Mouse (Mus musculus) central nervous system, embryonic 11.5 days (tissue): ENCODE data around the gene Acp7. TPM values are rescaled to one million over a fixed set of nuclear protein-coding genes. Genes with fewer than 3 reads are reported as not detected.

Source experiments
- polyA plus RNA-seq: library from polyadenylated mRNA; depleted of rRNA; stranded (reverse); fragments of >200 nt; gene quantifications from 2 replicates; pipeline ENCODE4 v1.2.3, GENCODE M21; 2012; rRNA removed

Gene Acp7
- 0.05 TPM in 1 of 2 replicates, not detected in the other for polyA plus RNA-seq

DNA sequence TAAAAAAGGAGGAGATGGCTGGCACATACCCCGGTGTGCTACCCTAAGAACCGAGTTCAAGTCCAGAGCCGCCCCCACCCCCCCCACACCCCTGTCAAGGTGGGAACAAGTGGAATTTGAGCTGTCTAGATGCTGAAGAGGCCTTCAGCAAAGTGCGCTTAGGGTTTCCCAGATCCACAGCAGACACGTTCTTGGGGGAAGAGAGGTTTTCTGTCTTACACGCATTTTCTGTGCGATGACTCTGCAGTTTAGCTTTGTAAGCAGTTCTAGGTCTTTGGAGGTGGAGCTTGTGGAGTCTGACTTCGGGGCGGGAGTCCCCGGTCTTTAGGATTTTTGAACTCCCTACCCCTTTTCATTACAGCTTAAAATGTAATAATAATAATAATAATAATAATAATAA lies at the start of gene Acp7:
Gene Acp7 (minus strand): TSS at position 260 of the 400 bp plus-strand sequence.

DNA sequence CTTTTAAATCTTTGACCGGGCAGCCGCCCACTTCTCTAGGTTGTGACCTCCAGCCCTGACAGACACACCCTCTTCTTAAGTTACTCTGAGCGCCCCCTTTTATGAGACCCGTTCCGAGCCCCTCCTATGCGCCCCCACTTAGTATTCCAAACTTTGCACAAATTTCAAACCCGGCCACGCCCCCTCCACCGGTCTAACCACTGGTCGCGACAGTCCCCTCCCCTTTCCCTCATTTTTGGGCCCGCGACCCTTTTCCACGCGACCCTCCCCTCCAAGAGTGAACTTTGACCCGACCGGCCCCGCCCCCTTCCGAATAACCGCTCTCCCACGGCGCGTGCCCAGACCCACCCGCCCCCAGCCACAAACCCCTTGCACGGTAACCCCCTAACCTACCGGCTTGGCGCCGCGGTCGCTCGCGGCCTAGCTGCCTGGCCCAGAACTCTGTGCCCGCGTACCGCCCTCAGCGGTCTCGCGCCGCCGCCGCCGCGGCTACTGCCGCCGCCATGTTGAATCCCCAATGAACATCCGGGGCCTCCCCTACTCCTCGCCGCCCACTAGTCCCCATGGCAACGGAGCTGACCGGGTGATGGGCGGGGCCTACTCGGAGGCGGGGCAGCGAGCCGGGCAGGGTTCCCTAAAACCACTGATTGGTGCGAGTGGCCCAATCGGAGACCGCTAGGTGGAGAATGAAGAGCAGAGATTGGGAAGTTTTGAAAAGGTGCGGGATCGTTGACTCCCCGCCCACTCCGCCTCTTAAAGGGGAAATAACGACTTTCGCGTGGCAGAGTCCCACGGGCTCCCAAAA lies 33.3 kb downstream of the Acp7 start, which contains the start of the genes Samd4b and Pak4:
Gene Samd4b (minus strand): TSS at position 503 of the 805 bp plus-strand sequence.
Gene Pak4 (minus strand): TSS at position 544 of the 805 bp plus-strand sequence.

Other genes with a start within 250 kb of the Acp7 start
- 32.8 and 45.9 TPM in 2 replicates for gene Med29, start 238.6 kb downstream of the Acp7 start, polyA plus RNA-seq
- gene Paf1, start 238.4 kb downstream of the Acp7 start, polyA plus RNA-seq: 124 and 409 TPM in 2 replicates
- 10.2 and 17.1 TPM in 2 replicates for gene Gmfg, start 193.9 kb downstream of the Acp7 start, polyA plus RNA-seq
- 17.1 and 23.3 TPM in 2 replicates for gene Lrfn1, start 179.4 kb downstream of the Acp7 start, polyA plus RNA-seq
- gene Ifnl2, start 120.9 kb downstream of the Acp7 start, polyA plus RNA-seq: not detected in 2 replicates
- gene Ifnl3, start 108.5 kb downstream of the Acp7 start, polyA plus RNA-seq: not detected in 2 replicates
- gene Sycn, start 90.4 kb downstream of the Acp7 start, polyA plus RNA-seq: not detected in 2 replicates
- gene Nccrp1, start 84.1 kb downstream of the Acp7 start, polyA plus RNA-seq: 0.07 TPM in 1 of 2 replicates, not detected in the other
- gene Samd4b, start 33.2 kb downstream of the Acp7 start, polyA plus RNA-seq: 47.4 and 72.3 TPM in 2 replicates
- 30.7 and 42.8 TPM in 2 replicates for gene Pak4, start 33.1 kb downstream of the Acp7 start, polyA plus RNA-seq
- 5.5 and 12.1 TPM in 2 replicates for gene Fbxo27, start 61.5 kb upstream of the Acp7 start, polyA plus RNA-seq
- gene Fbxo17, start 85.5 kb upstream of the Acp7 start, polyA plus RNA-seq: 5.6 and 10.4 TPM in 2 replicates
- gene Mrps12, start 110.5 kb upstream of the Acp7 start, polyA plus RNA-seq: 66.2 and 163 TPM in 2 replicates
- 28.0 and 31.2 TPM in 2 replicates for gene Sars2, start 110.7 kb upstream of the Acp7 start, polyA plus RNA-seq
- gene Ccer2, start 124.8 kb upstream of the Acp7 start, polyA plus RNA-seq: 1.3 and 1.7 TPM in 2 replicates
- gene Sirt2, start 135.4 kb upstream of the Acp7 start, polyA plus RNA-seq: 70.2 and 74.6 TPM in 2 replicates
- gene Nfkbib, start 136.2 kb upstream of the Acp7 start, polyA plus RNA-seq: 22.2 and 23.3 TPM in 2 replicates
- 1.7 and 3.6 TPM in 2 replicates for gene Rinl, start 157.6 kb upstream of the Acp7 start, polyA plus RNA-seq
- gene Hnrnpl, start 177.2 kb upstream of the Acp7 start, polyA plus RNA-seq: 662 and 695 TPM in 2 replicates
- gene Ech1, start 193.9 kb upstream of the Acp7 start, polyA plus RNA-seq: 45.3 and 77.0 TPM in 2 replicates
- gene Lgals4, start 202.5 kb upstream of the Acp7 start, polyA plus RNA-seq: 5.7 and 5.8 TPM in 2 replicates
- 6.3 and 9.3 TPM in 2 replicates for gene Lgals7, start 232.5 kb upstream of the Acp7 start, polyA plus RNA-seq